Mouse (Mus musculus) small intestine, adult 2 months (tissue): Measurements from ENCODE around the gene Dab2. TPM values are rescaled to one million over a fixed set of nuclear protein-coding genes. Genes with fewer than 3 reads are reported as not detected.

ENCODE experiments used
- H3K27ac ChIP-seq: fragments of 200-500 bp; 2 replicates; pipeline ENCODE4 v1.5.1; 2012; ENCODE audit warnings: low read depth, low read length, control low read depth, inconsistent platforms; ENCODE audit not compliant: insufficient read depth
- H3K27me3 ChIP-seq: fragments of 200-500 bp; 2 replicates; pipeline ENCODE4 v1.6.1; 2012; ENCODE audit warnings: mild to moderate bottlenecking, moderate library complexity, low read length, inconsistent platforms; ENCODE audit not compliant: control insufficient read depth, insufficient read depth
- H3K36me3 ChIP-seq: fragments of 200-500 bp; 2 replicates; pipeline ENCODE4 v1.6.1; 2012; ENCODE audit warnings: mild to moderate bottlenecking, low read length, control low read depth, inconsistent platforms; ENCODE audit not compliant: control insufficient read depth, insufficient read depth
- H3K4me1 ChIP-seq: fragments of 200-500 bp; 2 replicates; pipeline ENCODE4 v1.6.1; 2012; ENCODE audit warnings: low read length, inconsistent platforms, mixed read lengths; ENCODE audit not compliant: control insufficient read depth, insufficient read depth, insufficient read length
- H3K4me3 ChIP-seq: fragments of 200-500 bp; 2 replicates; pipeline ENCODE4 v1.5.1; 2012; ENCODE audit warnings: low read depth, mild to moderate bottlenecking, control low read depth, inconsistent platforms, low read length, moderate library complexity
- CTCF ChIP-seq: fragments of 200-500 bp; IDR thresholded peaks from 2 replicates; pipeline ENCODE4 v1.5.1; 2012; ENCODE audit warnings: low read depth, mild to moderate bottlenecking, control low read depth, inconsistent platforms, low read length, moderate library complexity, mixed read lengths; ENCODE audit not compliant: insufficient replicate concordance, insufficient read length; ENCODE audit errors: extremely low read depth
- POLR2A ChIP-seq: fragments of 200-500 bp; IDR thresholded peaks from 2 replicates; pipeline ENCODE4 v1.6.1; 2012; ENCODE audit warnings: low read depth, mild to moderate bottlenecking, control low read depth, inconsistent platforms, low read length, moderate library complexity
- WGBS: fragments of 180-500 bp; shearing (Covaris S2); methylation state at CpG from one replicate; pipeline ENCODE4 v1.1.7; 2018; 5-methylcytosine and 5-hydroxymethylcytosine counted together
- polyA plus RNA-seq: library from polyadenylated mRNA; depleted of rRNA; stranded (reverse); fragments of >200 nt; gene quantifications from 2 replicates; pipeline ENCODE4 v1.2.3, GENCODE M21; 2012

Gene Dab2
- polyA plus RNA-seq, 1 experiment, result 4.0 TPM

- 74% methylated on average over 4 of the region's 4 CpGs for WGBS
- no peak for TF ChIP-seq POLR2A
- TF ChIP-seq CTCF, result no peak
Observed at GRCm38 (mm10) chr15:6310417-6310816, 10.8 kb downstream of the Dab2 start.

GRCm38 (mm10) chr15:6312396-6312795 is 12.8 kb downstream of the Dab2 start:
- no peak overlapping the region for H3K4me3 ChIP-seq
- 53% methylated on average over 3 of the region's 3 CpGs for WGBS
- TF ChIP-seq CTCF, result no peak
- no peak for TF ChIP-seq POLR2A
- no peaks in the 10 kb centered on the region for H3K4me1 ChIP-seq
- no peaks in the 10 kb centered on the region for H3K36me3 ChIP-seq
- no peaks in the 10 kb centered on the region for H3K27me3 ChIP-seq
- no peak overlapping the region for H3K27ac ChIP-seq

More at GRCm38 (mm10) chr15:6310417-6310816, 10.8 kb downstream of the Dab2 start:
- Histone ChIP-seq H3K27ac (no peak overlapping the region), H3K36me3 (no peaks in the 10 kb centered on the region), H3K4me3 (no peak overlapping the region), H3K4me1 (no peaks in the 10 kb centered on the region), H3K27me3 (no peaks in the 10 kb centered on the region)

GRCm38 (mm10) chr15:6319352-6319751 is 19.8 kb downstream of the Dab2 start:
- Histone ChIP-seq H3K4me1 (no peaks in the 10 kb centered on the region), H3K27ac (no peak overlapping the region), H3K4me3 (no peak overlapping the region), H3K36me3 (no peaks in the 10 kb centered on the region), H3K27me3 (no peaks in the 10 kb centered on the region)
- no peak for TF ChIP-seq POLR2A
- no peak for TF ChIP-seq CTCF
- WGBS, result 43% methylated on average over 6 of the region's 6 CpGs

- H3K4me3 ChIP-seq, result no peak overlapping the region
- WGBS, result 26% methylated on average over 5 of the region's 5 CpGs
- TF ChIP-seq CTCF (no peak), POLR2A (no peak)
- H3K27ac ChIP-seq, result no peak overlapping the region
- no peaks in the 10 kb centered on the region for H3K36me3 ChIP-seq
- H3K4me1 ChIP-seq, result no peaks in the 10 kb centered on the region
- H3K27me3 ChIP-seq, result no peaks in the 10 kb centered on the region
Observed at GRCm38 (mm10) chr15:6320501-6320900, 20.9 kb downstream of the Dab2 start.

GRCm38 (mm10) chr15:6321263-6321662 is 21.7 kb downstream of the Dab2 start:
- Histone ChIP-seq H3K27me3 (no peaks in the 10 kb centered on the region), H3K4me3 (no peak overlapping the region), H3K27ac (no peak overlapping the region), H3K4me1 (no peaks in the 10 kb centered on the region), H3K36me3 (no peaks in the 10 kb centered on the region)
- TF ChIP-seq CTCF (no peak), POLR2A (no peak)
- 81% methylated on average over 4 of the region's 4 CpGs for WGBS

- TF ChIP-seq POLR2A (no peak), CTCF (no peak)
- Histone ChIP-seq H3K4me3 (no peak overlapping the region), H3K27me3 (no peaks in the 10 kb centered on the region), H3K36me3 (no peaks in the 10 kb centered on the region), H3K4me1 (no peaks in the 10 kb centered on the region), H3K27ac (no peak overlapping the region)
- 81% methylated on average over 5 of the region's 5 CpGs for WGBS
Observed at GRCm38 (mm10) chr15:6322311-6322710, 22.7 kb downstream of the Dab2 start.

GRCm38 (mm10) chr15:6323577-6323976 is 24.0 kb downstream of the Dab2 start:
- 76% methylated on average over 7 of the region's 7 CpGs for WGBS
- H3K27ac ChIP-seq, result no peak overlapping the region
- H3K4me1 ChIP-seq, result no peaks in the 10 kb centered on the region
- H3K27me3 ChIP-seq, result no peaks in the 10 kb centered on the region
- TF ChIP-seq CTCF, result no peak
- no peak for TF ChIP-seq POLR2A
- no peaks in the 10 kb centered on the region for H3K36me3 ChIP-seq
- H3K4me3 ChIP-seq, result no peak overlapping the region

GRCm38 (mm10) chr15:6325443-6325842 is 25.9 kb downstream of the Dab2 start:
- H3K4me3 ChIP-seq, result no peak overlapping the region
- H3K27ac ChIP-seq, result no peak overlapping the region
- WGBS, result 73% methylated on average over 4 of the region's 4 CpGs
- no peaks in the 10 kb centered on the region for H3K27me3 ChIP-seq
- no peaks in the 10 kb centered on the region for H3K4me1 ChIP-seq
- no peak for TF ChIP-seq CTCF
- TF ChIP-seq POLR2A, result no peak
- H3K36me3 ChIP-seq, result no peaks in the 10 kb centered on the region
